Mouse (Mus musculus): ENCODE data around the gene Bhlhe23. TPM values are rescaled to one million over a fixed set of nuclear protein-coding genes. Genes with fewer than 3 reads are reported as not detected.

Gene Bhlhe23
- polyA plus RNA-seq, 2 experiments: not detected

DNA sequence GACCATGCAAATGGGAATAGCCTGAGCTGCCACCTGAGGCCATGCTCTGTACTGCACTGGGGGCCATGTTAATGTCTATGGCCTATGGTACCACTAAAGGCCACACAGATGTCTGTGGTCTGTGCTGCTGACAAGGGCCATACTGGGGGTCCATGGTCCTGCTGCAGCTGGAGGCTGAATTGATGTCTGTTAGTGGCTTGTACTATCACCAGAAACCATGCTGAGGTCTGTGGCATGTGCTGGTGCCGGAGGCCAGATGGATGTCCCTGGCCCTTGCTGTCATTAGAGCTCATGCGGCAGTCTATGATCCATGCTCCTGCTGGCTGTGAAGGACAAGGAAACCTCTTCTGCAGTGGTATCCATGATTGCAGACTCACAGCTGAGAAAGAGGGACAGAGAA is 42.8 kb upstream of the Bhlhe23 start:
- no peaks in the 10 kb centered on the region for H3K27me3 ChIP-seq (ENCODE audit: control insufficient read depth, insufficient read depth, low read length)
- ATAC-seq (ENCODE audit: insufficient read depth) (no peak), DNase-seq (ENCODE audit: low read depth in 3 of 3, low spot score in 3 of 3) (no peak)
- 66% methylated on average over 2 of the region's 2 CpGs for WGBS (ENCODE audit: insufficient replicate concordance)
- H3K36me3 ChIP-seq (replicated peaks; ENCODE audit: control insufficient read depth, insufficient read depth, low read depth): no peaks in the 10 kb centered on the region
- no peak overlapping the region for H3K27ac ChIP-seq
- no peaks in the 10 kb centered on the region for H3K9me3 ChIP-seq (ENCODE audit: control insufficient read depth, low read length)
- no peaks in the 10 kb centered on the region for H3K4me1 ChIP-seq (replicated peaks; ENCODE audit: control insufficient read depth in 2 of 2, insufficient read depth in 2 of 2, low read length in 1 of 2)
- no peak for TF ChIP-seq EP300 (IDR thresholded peaks at IDR 0.05; ENCODE audit: low read depth)
- TF ChIP-seq CTCF (IDR thresholded peaks at IDR 0.05; ENCODE audit: low read depth): no peak
- H3K4me3 ChIP-seq (ENCODE audit: insufficient read depth in 1 of 2, low read depth in 2 of 2, low read length in 2 of 2): no peak overlapping the region
- H3K4me2 ChIP-seq (ENCODE audit: low read depth): no peak overlapping the region
- H3K9ac ChIP-seq (replicated peaks): no peak overlapping the region

DNA sequence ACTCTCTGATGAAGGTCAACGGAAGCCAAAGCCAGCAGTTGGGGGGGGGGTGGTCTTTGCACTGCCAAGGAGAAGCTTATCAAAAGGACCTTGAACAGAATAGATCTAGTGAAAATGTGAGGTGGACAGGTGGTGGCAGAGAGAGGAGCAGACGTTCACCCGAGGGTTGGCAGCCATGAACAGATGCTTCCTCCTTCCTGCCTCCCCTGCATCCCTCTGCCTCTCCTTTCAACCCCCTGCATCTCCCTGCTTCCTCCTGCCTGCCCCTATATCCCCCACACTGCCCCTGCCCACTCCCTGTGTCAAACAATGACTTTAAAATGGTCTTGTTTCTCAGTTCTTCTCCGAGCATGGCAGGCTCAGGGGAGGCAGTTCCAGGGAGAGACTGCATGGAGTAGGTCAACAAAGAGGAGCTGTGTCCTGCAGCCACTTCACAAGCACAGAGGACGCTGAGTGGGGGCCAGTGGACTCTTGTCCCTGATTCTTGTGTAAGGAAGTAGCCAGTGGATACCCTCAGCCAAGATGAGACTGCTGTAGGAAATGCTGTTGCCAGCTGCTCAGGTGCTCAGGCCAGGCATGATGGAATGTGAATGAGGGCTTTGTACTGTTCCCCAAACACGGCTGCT is 39.9 kb upstream of the Bhlhe23 start:
- Histone ChIP-seq H3K27ac (no peak overlapping the region), H3K9me3 (ENCODE audit: control insufficient read depth, low read length) (no peaks in the 10 kb centered on the region), H3K4me3 (ENCODE audit: insufficient read depth in 1 of 2, low read depth in 2 of 2, low read length in 2 of 2) (no peak overlapping the region), H3K36me3 (replicated peaks; ENCODE audit: control insufficient read depth, insufficient read depth, low read depth) (no peaks in the 10 kb centered on the region), H3K4me1 (replicated peaks; ENCODE audit: control insufficient read depth in 2 of 2, insufficient read depth in 2 of 2, low read length in 1 of 2) (no peaks in the 10 kb centered on the region), H3K4me2 (ENCODE audit: low read depth) (no peak overlapping the region), H3K9ac (replicated peaks) (no peak overlapping the region), H3K27me3 (ENCODE audit: control insufficient read depth, insufficient read depth, low read length) (no peaks in the 10 kb centered on the region)
- DNase-seq (ENCODE audit: low read depth in 3 of 3, low spot score in 3 of 3) (no peak), ATAC-seq (ENCODE audit: insufficient read depth) (no peak)
- no peak for TF ChIP-seq CTCF (IDR thresholded peaks at IDR 0.05; ENCODE audit: low read depth)
- TF ChIP-seq EP300 (IDR thresholded peaks at IDR 0.05; ENCODE audit: low read depth): no peak
- WGBS (ENCODE audit: insufficient replicate concordance): 36% methylated on average over 6 of the region's 6 CpGs

DNA sequence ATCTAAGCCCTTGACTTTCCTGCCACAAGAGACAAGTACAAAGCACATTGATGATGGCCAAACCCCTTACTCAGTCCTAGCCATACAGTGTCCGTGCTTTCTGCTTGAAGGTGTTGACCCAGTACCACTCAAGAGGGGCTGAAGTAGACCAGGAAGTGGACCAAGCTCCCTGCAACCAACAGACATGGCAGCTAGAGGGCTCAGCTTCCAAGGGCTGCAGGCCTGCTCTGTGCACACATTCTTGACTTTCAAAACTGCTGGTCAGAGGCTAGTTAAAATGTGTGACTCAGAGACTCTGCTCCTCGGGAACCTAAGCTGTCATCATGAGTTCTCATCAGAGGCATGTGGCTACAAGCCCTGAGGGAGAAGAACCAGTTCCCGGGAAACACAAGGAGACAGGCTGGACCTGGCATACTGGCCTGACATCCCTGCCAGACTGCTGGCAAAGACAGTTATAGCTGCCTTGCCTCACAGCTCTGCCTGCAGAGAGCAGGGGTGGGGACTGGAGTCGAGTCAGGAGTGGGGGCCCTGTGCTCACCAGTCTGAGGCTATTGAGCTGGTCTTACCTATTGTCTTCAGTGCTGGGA is 37.4 kb upstream of the Bhlhe23 start:
- WGBS (ENCODE audit: insufficient replicate concordance): 41% methylated on average over 4 of the region's 4 CpGs
- Histone ChIP-seq H3K4me3 (ENCODE audit: insufficient read depth in 1 of 2, low read depth in 2 of 2, low read length in 2 of 2) (no peak overlapping the region), H3K9me3 (ENCODE audit: control insufficient read depth, low read length) (no peaks in the 10 kb centered on the region), H3K9ac (replicated peaks) (no peak overlapping the region), H3K27ac (no peak overlapping the region), H3K4me2 (ENCODE audit: low read depth) (no peak overlapping the region), H3K36me3 (replicated peaks; ENCODE audit: control insufficient read depth, insufficient read depth, low read depth) (no peaks in the 10 kb centered on the region), H3K27me3 (ENCODE audit: control insufficient read depth, insufficient read depth, low read length) (no peaks in the 10 kb centered on the region), H3K4me1 (replicated peaks; ENCODE audit: control insufficient read depth in 2 of 2, insufficient read depth in 2 of 2, low read length in 1 of 2) (no peaks in the 10 kb centered on the region)
- DNase-seq (ENCODE audit: low read depth in 3 of 3, low spot score in 3 of 3) (no peak), ATAC-seq (ENCODE audit: insufficient read depth) (no peak)
- no peak for TF ChIP-seq CTCF (IDR thresholded peaks at IDR 0.05; ENCODE audit: low read depth)
- TF ChIP-seq EP300 (IDR thresholded peaks at IDR 0.05; ENCODE audit: low read depth): no peak

GRCm38 (mm10) chr2:180811002-180811401 is 34.3 kb upstream of the Bhlhe23 start:
- 30% methylated on average over 2 of the region's 2 CpGs for WGBS (ENCODE audit: insufficient replicate concordance)
- ATAC-seq (ENCODE audit: insufficient read depth) (no peak), DNase-seq (ENCODE audit: low read depth in 3 of 3, low spot score in 3 of 3) (no peak)
- no peak overlapping the region for H3K4me3 ChIP-seq (ENCODE audit: insufficient read depth in 1 of 2, low read depth in 2 of 2, low read length in 2 of 2)
- no peak overlapping the region for H3K4me2 ChIP-seq (ENCODE audit: low read depth)
- H3K9ac ChIP-seq (replicated peaks): no peak overlapping the region
- no peaks in the 10 kb centered on the region for H3K36me3 ChIP-seq (replicated peaks; ENCODE audit: control insufficient read depth, insufficient read depth, low read depth)
- H3K27me3 ChIP-seq (ENCODE audit: control insufficient read depth, insufficient read depth, low read length): no peaks in the 10 kb centered on the region
- TF ChIP-seq CTCF (IDR thresholded peaks at IDR 0.05; ENCODE audit: low read depth) (no peak), EP300 (IDR thresholded peaks at IDR 0.05; ENCODE audit: low read depth) (no peak)
- H3K27ac ChIP-seq: no peak overlapping the region
- H3K4me1 ChIP-seq (replicated peaks; ENCODE audit: control insufficient read depth in 2 of 2, insufficient read depth in 2 of 2, low read length in 1 of 2): no peaks in the 10 kb centered on the region
- H3K9me3 ChIP-seq (ENCODE audit: control insufficient read depth, low read length): no peaks in the 10 kb centered on the region

- Histone ChIP-seq H3K4me2 (ENCODE audit: low read depth) (no peak overlapping the region), H3K4me1 (replicated peaks; ENCODE audit: control insufficient read depth in 2 of 2, insufficient read depth in 2 of 2, low read length in 1 of 2) (no peaks in the 10 kb centered on the region), H3K9ac (replicated peaks) (no peak overlapping the region), H3K4me3 (ENCODE audit: insufficient read depth in 1 of 2, low read depth in 2 of 2, low read length in 2 of 2) (no peak overlapping the region), H3K27me3 (ENCODE audit: control insufficient read depth, insufficient read depth, low read length) (no peaks in the 10 kb centered on the region), H3K9me3 (ENCODE audit: control insufficient read depth, low read length) (no peaks in the 10 kb centered on the region), H3K36me3 (replicated peaks; ENCODE audit: control insufficient read depth, insufficient read depth, low read depth) (no peaks in the 10 kb centered on the region), H3K27ac (no peak overlapping the region)
- ATAC-seq (ENCODE audit: insufficient read depth) (no peak), DNase-seq (ENCODE audit: low read depth in 3 of 3, low spot score in 3 of 3) (no peak)
- TF ChIP-seq EP300 (IDR thresholded peaks at IDR 0.05; ENCODE audit: low read depth): no peak
- no peak for TF ChIP-seq CTCF (IDR thresholded peaks at IDR 0.05; ENCODE audit: low read depth)
- 53% methylated on average over 10 of the region's 10 CpGs for WGBS (ENCODE audit: insufficient replicate concordance)
These were observed 32.8 kb upstream of the Bhlhe23 start for GRCm38 (mm10) chr2:180809510-180809909.

Data from liver, embryonic 14.5 days (tissue).